Mouse (Mus musculus): ENCODE data around the gene Trip12. TPM values are rescaled to one million over a fixed set of nuclear protein-coding genes. Genes with fewer than 3 reads are reported as not detected.
A peak's percentile ranks its signal among the peaks of the same experiment; 100 is the strongest.

The Trip12 gene
- polyA plus RNA-seq, 1 experiment from 2014 or later: 59.3 TPM

DNA sequence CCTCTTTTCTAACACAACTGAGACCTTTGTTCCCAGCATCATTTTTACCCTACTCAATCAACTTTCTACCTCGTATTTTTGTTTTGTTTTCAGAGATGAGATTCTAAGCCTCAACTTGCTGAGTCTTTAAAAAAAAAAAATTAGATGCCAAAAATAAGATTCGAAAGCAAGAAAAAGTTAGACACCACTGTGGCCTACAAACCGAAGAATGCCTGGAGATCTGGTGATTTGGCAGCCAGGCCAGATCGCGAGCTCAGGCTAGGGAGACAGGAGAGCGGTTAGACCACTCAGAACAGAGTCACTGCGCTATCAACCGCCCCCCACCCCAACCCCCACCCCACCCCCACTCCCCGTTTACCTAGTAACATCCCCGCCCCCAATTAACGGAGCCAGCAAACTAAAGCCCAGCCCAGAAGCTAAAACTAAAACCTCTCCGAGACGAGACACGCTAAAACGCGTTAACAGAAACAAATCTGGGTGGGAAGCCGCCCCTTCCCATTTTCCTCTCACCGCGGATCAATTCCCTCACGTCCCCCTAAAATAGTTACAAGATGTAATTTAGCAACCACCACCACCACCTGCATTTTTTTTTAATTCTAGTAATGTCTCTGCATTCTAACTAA is 2.7 kb downstream of the Trip12 start:
- peaks cover 9% of the 10 kb centered on the region for H3K36me3 ChIP-seq (ENCODE audit: control insufficient read depth, insufficient read depth, low read length)
- peak overlapping the region; percentile 98 for H3K4me3 ChIP-seq (ENCODE audit: low read length)
- H3K27me3 ChIP-seq (ENCODE audit: control insufficient read depth, insufficient read depth, low read depth, low read length): no peaks in the 10 kb centered on the region
- H3K27ac ChIP-seq (ENCODE audit: low read length): 0 out of 2 replicates have a peak overlapping the region, but pooled peaks have one; percentile 36
- peaks cover 3% of the 10 kb centered on the region for H3K4me1 ChIP-seq (replicated peaks; ENCODE audit: control insufficient read depth, insufficient read depth, low read length)
- peak overlapping the region; percentile 97 for H3K9ac ChIP-seq (ENCODE audit: low read length)
- no peak for ATAC-seq (ENCODE audit: low read depth)
- WGBS: 4% methylated on average over 20 of the region's 20 CpGs
- H3K9me3 ChIP-seq (ENCODE audit: control insufficient read depth, low read length): no peaks in the 10 kb centered on the region
- peak overlapping the region; percentile 58 for H3K4me2 ChIP-seq (ENCODE audit: low read depth, low read length)

DNA sequence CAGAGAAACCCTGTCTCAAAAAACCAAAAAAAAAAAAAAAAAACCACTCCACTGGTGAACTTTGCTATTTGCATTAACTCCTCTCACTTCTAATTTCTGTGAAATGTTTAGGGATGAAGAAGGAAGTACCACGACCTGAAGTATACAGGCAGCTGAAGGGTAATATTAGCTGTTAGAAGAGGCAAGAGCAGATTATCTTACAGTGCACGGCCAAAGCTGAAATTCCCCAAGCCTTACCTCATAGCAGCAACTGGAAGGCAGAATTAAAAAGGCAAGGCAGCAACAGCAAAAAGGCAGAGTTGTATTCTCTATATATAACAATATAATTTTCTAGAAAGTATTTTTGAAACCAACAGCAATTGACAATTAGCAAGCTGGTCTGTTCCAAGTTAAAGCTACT is 15.2 kb downstream of the Trip12 start:
- Histone ChIP-seq H3K4me1 (replicated peaks; ENCODE audit: control insufficient read depth, insufficient read depth, low read length) (no peaks in the 10 kb centered on the region), H3K9me3 (ENCODE audit: control insufficient read depth, low read length) (no peaks in the 10 kb centered on the region), H3K36me3 (ENCODE audit: control insufficient read depth, insufficient read depth, low read length) (peaks cover 4% of the 10 kb centered on the region), H3K27me3 (ENCODE audit: control insufficient read depth, insufficient read depth, low read depth, low read length) (no peaks in the 10 kb centered on the region), H3K4me3 (ENCODE audit: low read length) (no peak overlapping the region), H3K4me2 (ENCODE audit: low read depth, low read length) (no peak overlapping the region), H3K27ac (ENCODE audit: low read length) (no peak overlapping the region), H3K9ac (ENCODE audit: low read length) (no peak overlapping the region)
- 29% methylated on average over 2 of the region's 2 CpGs for WGBS
- ATAC-seq (ENCODE audit: low read depth): no peak

DNA sequence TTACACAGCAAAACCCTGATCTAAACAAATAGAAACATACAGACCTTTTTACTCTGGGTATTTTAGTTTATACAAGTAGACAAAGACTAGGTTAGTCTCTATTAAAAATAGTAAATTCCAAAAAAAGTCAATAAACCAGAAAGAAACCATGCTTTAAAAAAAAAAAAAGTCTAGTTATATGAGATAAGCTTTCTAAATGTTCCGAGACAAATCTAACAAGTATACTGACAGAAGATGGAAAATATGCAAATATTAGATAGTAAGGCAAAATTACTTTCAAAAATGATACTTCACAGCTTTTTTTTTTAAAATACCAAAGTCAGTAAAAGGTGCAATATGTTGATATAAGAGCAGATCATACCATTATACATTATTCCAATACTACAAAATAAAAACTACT is 22.7 kb downstream of the Trip12 start:
- no peaks in the 10 kb centered on the region for H3K9me3 ChIP-seq (ENCODE audit: control insufficient read depth, low read length)
- H3K36me3 ChIP-seq (ENCODE audit: control insufficient read depth, insufficient read depth, low read length): peaks cover 2% of the 10 kb centered on the region; the same call in 1 of the 2 replicates
- no peaks in the 10 kb centered on the region for H3K27me3 ChIP-seq (ENCODE audit: control insufficient read depth, insufficient read depth, low read depth, low read length)
- no peak overlapping the region for H3K9ac ChIP-seq (ENCODE audit: low read length)
- no peak overlapping the region for H3K27ac ChIP-seq (ENCODE audit: low read length)
- no peaks in the 10 kb centered on the region for H3K4me1 ChIP-seq (replicated peaks; ENCODE audit: control insufficient read depth, insufficient read depth, low read length)
- H3K4me2 ChIP-seq (ENCODE audit: low read depth, low read length): no peak overlapping the region
- no peak overlapping the region for H3K4me3 ChIP-seq (ENCODE audit: low read length)
- 85% methylated on average over 1 of the region's 1 CpGs for WGBS
- no peak for ATAC-seq (ENCODE audit: low read depth)

- Histone ChIP-seq H3K9me3 (ENCODE audit: control insufficient read depth, low read length) (no peaks in the 10 kb centered on the region), H3K36me3 (ENCODE audit: control insufficient read depth, insufficient read depth, low read length) (no peaks in the 10 kb centered on the region), H3K4me3 (ENCODE audit: low read length) (no peak overlapping the region), H3K27me3 (ENCODE audit: control insufficient read depth, insufficient read depth, low read depth, low read length) (no peaks in the 10 kb centered on the region), H3K4me2 (ENCODE audit: low read depth, low read length) (no peak overlapping the region), H3K27ac (ENCODE audit: low read length) (no peak overlapping the region), H3K9ac (ENCODE audit: low read length) (no peak overlapping the region), H3K4me1 (replicated peaks; ENCODE audit: control insufficient read depth, insufficient read depth, low read length) (no peaks in the 10 kb centered on the region)
- WGBS: 68% methylated on average over 1 of the region's 1 CpGs
- ATAC-seq (ENCODE audit: low read depth): 0 out of 2 replicates have a peak, but pooled peaks have one; percentile 23
Observed at GRCm38 (mm10) chr1:84803788-84804187, 36.5 kb downstream of the Trip12 start.

- H3K27ac ChIP-seq (ENCODE audit: low read length): no peak overlapping the region
- H3K9me3 ChIP-seq (ENCODE audit: control insufficient read depth, low read length): no peaks in the 10 kb centered on the region
- no peaks in the 10 kb centered on the region for H3K27me3 ChIP-seq (ENCODE audit: control insufficient read depth, insufficient read depth, low read depth, low read length)
- peaks cover under 1% of the 10 kb centered on the region; the same call in 1 of the 2 replicates for H3K36me3 ChIP-seq (ENCODE audit: control insufficient read depth, insufficient read depth, low read length)
- ATAC-seq (ENCODE audit: low read depth): no peak
- no peak overlapping the region for H3K4me3 ChIP-seq (ENCODE audit: low read length)
- H3K4me2 ChIP-seq (ENCODE audit: low read depth, low read length): no peak overlapping the region
- H3K9ac ChIP-seq (ENCODE audit: low read length): no peak overlapping the region
- H3K4me1 ChIP-seq (replicated peaks; ENCODE audit: control insufficient read depth, insufficient read depth, low read length): no peaks in the 10 kb centered on the region
Observed at GRCm38 (mm10) chr1:84799166-84799565, 41.1 kb downstream of the Trip12 start.

DNA sequence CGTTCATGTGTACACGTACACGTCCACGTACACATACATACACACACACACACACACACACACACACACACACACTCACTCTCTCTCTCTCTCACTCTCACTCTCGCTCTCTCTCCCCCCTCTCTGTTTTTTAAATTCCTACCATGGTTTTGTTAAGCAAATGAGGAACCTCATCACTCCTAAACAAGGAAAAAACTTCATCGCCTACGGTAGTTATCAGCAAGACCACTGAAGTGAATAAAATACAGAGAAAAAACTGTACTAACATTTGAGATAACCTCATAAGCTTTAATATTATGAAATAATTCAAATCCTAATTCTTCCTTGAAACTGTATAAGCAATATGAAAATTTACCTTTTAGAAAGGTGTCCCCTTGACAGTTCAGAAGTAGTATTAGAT is 45.0 kb downstream of the Trip12 start:
- WGBS: 93% methylated on average over 7 of the region's 7 CpGs
- no peaks in the 10 kb centered on the region for H3K9me3 ChIP-seq (ENCODE audit: control insufficient read depth, low read length)
- H3K4me1 ChIP-seq (replicated peaks; ENCODE audit: control insufficient read depth, insufficient read depth, low read length): no peaks in the 10 kb centered on the region

GRCm38 (mm10) chr1:84791393-84791792 is 48.9 kb downstream of the Trip12 start:
- Histone ChIP-seq H3K9me3 (ENCODE audit: control insufficient read depth, low read length) (no peaks in the 10 kb centered on the region), H3K4me2 (ENCODE audit: low read depth, low read length) (no peak overlapping the region), H3K9ac (ENCODE audit: low read length) (no peak overlapping the region), H3K4me1 (replicated peaks; ENCODE audit: control insufficient read depth, insufficient read depth, low read length) (no peaks in the 10 kb centered on the region), H3K36me3 (ENCODE audit: control insufficient read depth, insufficient read depth, low read length) (peaks cover 34% of the 10 kb centered on the region), H3K4me3 (ENCODE audit: low read length) (no peak overlapping the region), H3K27ac (ENCODE audit: low read length) (no peak overlapping the region), H3K27me3 (ENCODE audit: control insufficient read depth, insufficient read depth, low read depth, low read length) (no peaks in the 10 kb centered on the region)
- ATAC-seq (ENCODE audit: low read depth): no peak
- WGBS: 89% methylated on average over 2 of the region's 2 CpGs

More for the DNA sequence above, 45.0 kb downstream of the Trip12 start:
- no peak overlapping the region for H3K4me3 ChIP-seq (ENCODE audit: low read length)
- H3K4me2 ChIP-seq (ENCODE audit: low read depth, low read length): no peak overlapping the region
- H3K36me3 ChIP-seq (ENCODE audit: control insufficient read depth, insufficient read depth, low read length): peaks cover 22% of the 10 kb centered on the region
- no peak for ATAC-seq (ENCODE audit: low read depth)
- no peak overlapping the region for H3K9ac ChIP-seq (ENCODE audit: low read length)
- H3K27me3 ChIP-seq (ENCODE audit: control insufficient read depth, insufficient read depth, low read depth, low read length): no peaks in the 10 kb centered on the region
- H3K27ac ChIP-seq (ENCODE audit: low read length): no peak overlapping the region

GRCm38 (mm10) chr1:84780630-84781029 is 59.7 kb downstream of the Trip12 start:
- Histone ChIP-seq H3K4me2 (ENCODE audit: low read depth, low read length) (no peak overlapping the region), H3K27ac (ENCODE audit: low read length) (no peak overlapping the region), H3K9ac (ENCODE audit: low read length) (no peak overlapping the region), H3K4me1 (replicated peaks; ENCODE audit: control insufficient read depth, insufficient read depth, low read length) (no peaks in the 10 kb centered on the region), H3K4me3 (ENCODE audit: low read length) (no peak overlapping the region), H3K27me3 (ENCODE audit: control insufficient read depth, insufficient read depth, low read depth, low read length) (no peaks in the 10 kb centered on the region), H3K9me3 (ENCODE audit: control insufficient read depth, low read length) (no peaks in the 10 kb centered on the region), H3K36me3 (ENCODE audit: control insufficient read depth, insufficient read depth, low read length) (peaks cover 4% of the 10 kb centered on the region; the same call in 1 of the 2 replicates)
- WGBS: 92% methylated on average over 3 of the region's 3 CpGs
- ATAC-seq (ENCODE audit: low read depth): no peak

DNA sequence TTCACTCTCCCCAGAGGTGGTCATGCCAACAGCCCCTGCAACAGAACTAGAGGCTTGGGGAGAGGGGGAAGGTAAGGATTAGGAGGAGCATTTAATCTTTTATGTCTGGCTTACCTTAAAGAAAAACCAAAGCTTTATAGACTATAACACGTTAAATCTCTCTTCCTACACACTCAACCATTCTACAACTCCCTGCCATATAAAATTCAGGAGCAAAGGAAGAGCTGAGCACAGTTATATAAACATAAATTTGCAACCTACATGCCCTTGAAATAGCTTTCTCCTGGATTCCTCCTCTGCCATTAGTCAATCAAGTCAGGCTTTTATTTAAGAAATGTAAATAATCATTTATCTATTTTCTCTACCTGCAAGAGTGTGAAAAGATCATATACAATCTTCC is 62.9 kb downstream of the Trip12 start:
- 90% methylated on average over 1 of the region's 1 CpGs for WGBS
- ATAC-seq (ENCODE audit: low read depth): no peak

More for the DNA sequence above, 62.9 kb downstream of the Trip12 start:
- H3K4me2 ChIP-seq (ENCODE audit: low read depth, low read length): no peak overlapping the region
- no peak overlapping the region for H3K9ac ChIP-seq (ENCODE audit: low read length)
- H3K9me3 ChIP-seq (ENCODE audit: control insufficient read depth, low read length): no peaks in the 10 kb centered on the region
- H3K4me1 ChIP-seq (replicated peaks; ENCODE audit: control insufficient read depth, insufficient read depth, low read length): no peaks in the 10 kb centered on the region
- peaks cover 8% of the 10 kb centered on the region; the same call in 1 of the 2 replicates for H3K36me3 ChIP-seq (ENCODE audit: control insufficient read depth, insufficient read depth, low read length)
- no peak overlapping the region for H3K27ac ChIP-seq (ENCODE audit: low read length)
- H3K27me3 ChIP-seq (ENCODE audit: control insufficient read depth, insufficient read depth, low read depth, low read length): no peaks in the 10 kb centered on the region
- H3K4me3 ChIP-seq (ENCODE audit: low read length): no peak overlapping the region

Measured in lung, embryonic 16.5 days (tissue).